Mouse (Mus musculus) regulatory T cell (primary cell): ENCODE results near the gene Ccdc124.

Experiments used
- in situ Hi-C: fragments of 300-600 bp; cut with MboI, MseI; formaldehyde crosslinking; loops from one replicate; pipeline ENCODE4 v1.15.1; 2025; ENCODE audit warnings: high pct_unique_total_duplicates

Ccdc124 gene

DNA sequence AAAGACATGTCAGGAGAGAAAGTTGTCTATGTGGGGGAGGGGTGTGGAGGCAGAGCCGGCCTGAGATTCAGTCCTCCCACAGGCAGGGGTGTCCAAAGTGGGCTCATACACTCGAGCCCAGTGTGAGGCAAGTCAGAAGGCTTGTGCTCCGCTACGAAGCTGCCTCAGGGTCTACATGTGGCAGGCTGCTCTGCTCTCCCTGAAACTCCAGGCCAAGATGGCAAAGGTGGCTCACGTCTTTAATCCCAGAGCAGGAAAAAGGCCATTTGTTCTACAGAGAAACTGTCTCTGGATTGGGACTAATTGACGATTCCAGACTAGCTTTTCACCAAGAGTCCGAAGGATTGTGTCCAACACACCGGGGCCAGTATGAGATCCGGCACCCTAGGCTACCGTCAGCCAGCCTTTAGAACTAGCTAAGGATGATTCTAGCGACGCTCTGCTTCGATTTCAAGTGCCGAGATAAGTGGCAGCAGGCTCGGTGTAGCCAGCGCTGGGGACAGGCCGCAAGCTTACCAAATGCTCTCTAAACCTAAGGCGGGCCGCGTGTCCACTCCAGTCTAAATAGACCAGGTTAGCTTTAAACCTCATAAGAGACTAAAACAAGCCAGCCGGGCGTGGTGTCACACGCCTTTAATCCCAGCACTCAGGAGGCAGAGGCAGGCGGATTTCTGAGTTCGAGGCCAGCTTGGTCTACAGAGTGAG is 22.7 kb upstream of the Ccdc124 start:
- in situ Hi-C loops = loop anchor here (5.0 to 10.0 kb wide), 2 partner anchors 591 to 1028 kb away; partner anchors contain the start of genes Ano8 and Gtpbp3

DNA sequence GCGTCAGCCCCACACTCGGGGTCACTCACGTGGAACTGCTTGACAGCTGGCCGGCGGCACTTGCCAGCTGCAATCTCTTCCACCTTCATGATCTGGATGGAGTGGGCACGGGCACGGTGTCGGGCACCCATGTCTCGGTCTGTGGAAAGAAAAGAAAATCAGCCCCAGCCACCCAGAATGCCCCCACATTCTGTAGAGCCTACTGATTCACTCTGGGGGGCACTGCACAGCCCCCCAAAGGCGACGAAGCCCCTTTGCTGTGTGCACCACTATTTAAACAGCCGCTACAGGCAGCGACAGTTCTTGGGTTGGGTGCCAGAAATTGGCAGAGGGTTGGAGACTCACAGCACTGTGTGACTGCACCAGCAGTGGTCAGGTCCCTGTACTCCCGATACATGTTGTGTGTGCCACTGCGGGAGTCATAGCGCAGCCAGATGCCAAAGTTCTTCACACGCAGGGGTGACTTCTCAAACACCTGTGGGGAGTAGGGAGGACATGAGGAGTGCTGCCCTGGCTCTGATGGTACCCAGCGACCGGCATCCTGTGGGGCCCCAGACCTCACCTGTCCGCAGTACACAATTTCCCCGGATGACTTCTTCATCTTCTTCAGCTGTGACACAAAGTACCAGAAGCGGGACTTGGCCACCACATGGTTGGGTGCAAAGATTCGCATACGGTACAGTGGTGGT is 22.0 kb upstream of the Ccdc124 start:
- in situ Hi-C loops = loop anchor here (5.0 to 10.0 kb wide), 2 partner anchors 592 to 1029 kb away; partner anchors contain the start of genes Ano8 and Gtpbp3

GRCm38 (mm10) chr8:70894771-70895545 is 21.2 kb upstream of the Ccdc124 start:
- in situ Hi-C loops = loop anchor here (5.0 to 10.0 kb wide), 2 partner anchors 592 to 1030 kb away; partner anchors contain the start of genes Ano8 and Gtpbp3

DNA sequence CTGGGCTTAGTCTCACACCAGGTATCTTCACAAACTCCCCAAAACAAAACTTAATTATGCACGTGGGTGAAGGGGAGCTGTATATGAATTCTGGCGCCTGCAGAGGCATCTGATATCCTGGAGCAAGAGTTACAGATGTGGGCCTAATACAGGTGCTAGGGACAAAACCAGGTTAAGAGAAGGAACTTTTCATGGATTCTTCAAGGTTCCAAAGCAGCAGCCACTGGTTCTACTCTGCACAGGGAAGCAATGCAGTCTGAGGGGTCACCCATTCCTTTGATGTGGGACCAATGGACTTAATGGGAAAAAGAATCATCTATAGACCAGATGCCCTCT is 20.6 kb upstream of the Ccdc124 start:
- in situ Hi-C loops = loop anchor here (10.0 kb wide), 1 partner anchor 1030 kb away; no protein-coding TSS in a partner anchor

DNA sequence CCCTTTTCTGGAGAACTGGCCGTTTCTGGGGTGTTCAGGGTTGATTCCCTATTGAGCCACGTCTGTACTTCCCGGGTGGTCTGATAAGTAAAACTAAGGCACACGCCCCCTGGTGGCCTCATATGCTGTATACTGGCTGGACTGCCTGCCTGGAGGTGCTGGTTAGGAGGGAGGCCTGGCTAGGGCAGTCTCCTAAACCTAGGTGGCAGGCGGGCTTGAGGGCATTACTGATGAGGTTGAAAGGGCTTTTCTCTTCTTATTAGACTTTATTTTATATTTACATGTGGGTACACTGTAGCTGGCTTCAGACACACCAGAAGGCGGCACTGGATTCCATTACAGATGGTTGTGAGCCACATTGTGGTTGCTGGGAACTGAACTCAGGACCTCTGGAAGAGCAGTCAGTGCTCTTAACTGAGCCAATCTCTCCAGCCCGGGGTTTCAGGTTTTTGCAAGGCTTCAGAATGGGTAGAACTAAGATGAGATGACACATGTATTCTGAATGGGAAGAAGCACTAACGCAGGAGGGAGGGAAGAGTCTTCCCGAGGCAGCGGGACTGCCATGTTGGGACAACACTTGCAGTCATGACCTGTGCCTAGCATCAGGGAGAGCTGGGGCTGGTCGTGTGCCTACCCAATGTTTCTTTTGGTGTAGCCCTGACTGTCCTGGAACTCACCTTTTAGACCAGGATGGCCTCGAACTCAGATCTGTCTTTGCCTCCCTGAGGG is 20.1 kb upstream of the Ccdc124 start:
- in situ Hi-C loops = loop anchor here (10.0 kb wide), 1 partner anchor 1031 kb away; no protein-coding TSS in a partner anchor

DNA sequence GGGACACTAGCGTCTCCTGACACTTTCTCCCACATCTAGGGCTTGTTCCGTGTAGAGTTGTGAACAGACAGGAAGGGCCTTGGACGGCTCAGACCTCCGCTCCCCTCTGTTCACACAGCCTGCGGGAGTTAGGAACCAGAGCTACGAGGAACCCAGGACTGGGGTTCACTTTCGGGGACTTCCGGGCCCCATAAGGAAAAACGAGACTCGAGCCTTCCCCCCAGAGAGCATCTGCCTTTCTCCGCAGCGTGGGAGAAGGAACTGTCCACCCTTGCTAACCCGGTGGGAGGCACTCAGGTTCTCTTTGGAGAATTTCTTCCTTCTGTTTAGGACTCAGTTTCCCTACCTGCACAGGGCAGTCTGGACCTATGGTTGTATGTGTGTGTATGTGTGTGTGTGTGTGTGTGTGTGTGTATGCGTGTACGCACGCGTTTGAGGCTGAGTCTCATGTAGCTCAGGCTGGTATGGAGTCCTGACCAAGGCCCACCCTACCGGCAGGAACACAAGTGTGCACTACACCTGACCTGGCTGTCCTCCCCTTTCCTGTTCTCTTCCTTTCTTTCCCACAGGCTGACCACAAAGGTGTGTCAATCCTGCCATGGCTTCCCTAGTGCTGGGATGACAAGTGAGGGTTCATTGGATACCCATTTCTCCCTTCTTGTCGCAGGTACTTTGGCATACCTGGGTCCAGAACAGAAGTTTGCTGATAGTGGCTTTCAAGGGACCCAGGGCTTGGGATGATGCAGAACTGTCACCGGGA is 19.3 kb upstream of the Ccdc124 start:
- in situ Hi-C loops = loop anchor here (10.0 kb wide), 1 partner anchor 1032 kb away; no protein-coding TSS in a partner anchor

DNA sequence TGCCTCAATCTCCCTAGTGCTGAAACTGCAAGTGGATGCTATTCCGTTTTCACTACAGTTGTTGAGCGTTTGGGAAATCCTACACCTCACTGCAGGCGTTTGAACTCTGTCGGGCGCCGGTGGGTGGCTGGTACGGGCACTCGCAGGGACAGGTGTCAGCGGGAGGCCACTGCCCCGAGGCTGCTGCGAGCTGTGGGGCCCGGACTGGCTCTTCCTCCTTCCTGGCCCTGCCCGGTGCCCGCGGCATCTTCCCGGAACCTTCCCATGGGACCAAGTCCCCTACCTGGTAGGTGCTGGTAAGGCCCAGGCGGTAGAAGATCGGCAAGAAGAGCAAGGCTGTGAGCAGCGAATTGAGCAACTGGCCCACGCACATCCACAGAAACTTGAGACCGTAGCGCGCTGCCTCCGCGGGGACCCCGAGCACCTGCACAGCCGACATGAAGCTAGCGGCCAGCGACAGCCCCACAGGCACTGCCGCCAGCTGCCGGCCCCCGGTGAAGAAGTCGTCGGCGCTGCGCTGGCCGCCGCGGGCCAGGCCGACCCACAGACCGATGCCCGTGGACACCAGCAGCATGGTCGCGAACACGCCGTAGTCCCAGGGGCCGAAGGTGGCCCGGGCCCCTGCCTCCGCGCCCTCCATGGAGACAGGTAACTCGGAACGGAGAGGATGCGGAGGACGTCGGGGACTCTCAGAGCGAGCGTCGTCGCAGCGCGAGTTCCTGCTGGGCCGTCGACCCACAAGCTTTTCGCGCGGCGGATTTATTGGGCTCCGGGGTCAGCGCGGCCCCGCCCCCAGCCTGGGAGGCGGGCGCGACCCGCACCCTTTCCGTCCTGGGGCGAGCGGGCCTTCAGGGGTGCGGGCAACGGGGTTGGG is 18.5 kb upstream of the Ccdc124 start, which contains the start of gene Slc5a5:
Gene Slc5a5, minus strand, starts transcription at position 736 of the 874 bp plus-strand sequence.
- in situ Hi-C loops = loop anchor here (10.0 kb wide), 1 partner anchor 1033 kb away; no protein-coding TSS in a partner anchor

- in situ Hi-C loops = loop anchor here (10.0 kb wide), 1 partner anchor 1033 kb away; no protein-coding TSS in a partner anchor
These were observed 17.6 kb upstream of the Ccdc124 start for GRCm38 (mm10) chr8:70891356-70891755.

DNA sequence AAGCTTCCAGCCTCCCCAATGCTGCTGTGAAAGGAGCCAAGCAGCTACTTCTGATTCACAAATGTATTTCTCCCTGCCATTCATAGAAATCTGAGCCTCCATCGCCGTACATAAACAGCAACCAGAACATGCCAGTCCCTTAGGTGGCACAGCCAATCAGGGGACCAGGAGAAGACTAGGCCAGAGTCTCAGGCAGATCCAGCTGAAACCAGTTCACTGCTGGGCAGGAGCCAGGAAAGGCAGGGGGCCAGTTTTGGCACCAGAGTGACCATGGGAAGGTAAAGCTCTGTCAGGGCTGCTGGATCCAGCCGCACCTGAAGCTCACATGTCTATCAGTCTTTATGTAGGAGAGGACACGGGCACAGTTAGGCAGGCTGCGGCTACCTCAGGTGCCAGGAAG is 16.9 kb upstream of the Ccdc124 start:
- in situ Hi-C loops = loop anchor here (10.0 kb wide), 1 partner anchor 1034 kb away; no protein-coding TSS in a partner anchor

DNA sequence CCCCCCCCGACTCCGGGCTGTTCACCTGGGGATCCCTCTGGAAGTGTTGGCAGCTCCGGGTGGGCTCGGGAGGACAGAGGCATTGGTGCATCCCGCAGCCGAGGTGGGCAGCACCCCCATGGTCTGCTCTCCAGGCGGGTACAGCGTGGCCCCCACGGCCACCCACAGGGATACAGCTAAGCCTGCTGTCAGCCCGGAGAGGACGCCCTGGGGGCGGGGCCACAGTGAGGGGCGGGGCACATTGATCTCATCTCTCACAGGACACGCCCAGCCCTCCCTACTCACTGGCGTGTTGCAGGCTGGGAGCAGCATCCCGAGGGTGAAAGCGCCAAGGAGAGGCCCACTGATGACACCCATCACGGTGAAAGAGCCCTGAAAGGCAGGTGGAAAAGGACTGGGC is 13.9 kb upstream of the Ccdc124 start:
- in situ Hi-C loops = no loop called here

GRCm38 (mm10) chr8:70885612-70886011 is 11.9 kb upstream of the Ccdc124 start:
- in situ Hi-C loops = no loop called here

DNA sequence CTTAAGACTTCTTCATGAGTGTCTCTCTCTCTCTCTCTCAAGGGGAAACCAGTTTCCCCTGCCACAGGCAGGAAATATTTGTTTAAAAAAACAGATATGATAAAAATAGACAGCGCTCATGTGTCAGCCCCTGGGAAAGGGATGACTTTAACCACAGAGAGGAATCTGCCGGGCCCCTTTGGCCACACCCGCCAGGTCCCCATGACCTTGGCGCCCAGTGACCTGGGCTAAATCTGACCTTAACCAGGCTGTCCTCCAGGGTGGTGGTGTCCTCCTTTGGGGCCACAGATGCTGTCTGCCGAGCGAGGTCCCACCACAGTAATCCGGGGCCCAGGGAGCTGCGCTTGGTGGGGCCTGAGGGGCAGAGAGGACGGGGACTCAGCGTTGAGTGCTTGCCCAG is 10.9 kb upstream of the Ccdc124 start:
- in situ Hi-C loops = no loop called here

DNA sequence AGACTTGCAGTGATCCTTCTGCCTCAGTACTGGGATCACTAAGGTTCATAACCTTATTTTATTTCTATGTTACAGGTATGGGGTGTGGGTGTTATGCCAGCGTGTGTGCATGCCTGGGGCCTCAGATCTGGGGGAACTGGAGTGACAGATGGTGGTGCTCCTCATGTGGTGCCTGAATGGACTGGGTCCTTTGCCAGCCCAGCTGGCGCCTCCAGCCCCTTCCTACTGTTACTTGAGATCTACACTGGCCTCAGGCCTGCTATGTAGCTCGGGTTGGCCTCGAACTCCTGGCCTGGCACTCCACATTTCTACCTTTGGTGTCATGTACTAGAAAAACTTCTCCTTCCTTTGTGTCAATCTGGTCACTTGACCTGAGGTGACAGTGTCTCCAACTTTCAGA is 10.5 kb upstream of the Ccdc124 start:
- in situ Hi-C loops = no loop called here

- in situ Hi-C loops = no loop called here
These were observed 6.8 kb upstream of the Ccdc124 start for GRCm38 (mm10) chr8:70880546-70880945.

DNA sequence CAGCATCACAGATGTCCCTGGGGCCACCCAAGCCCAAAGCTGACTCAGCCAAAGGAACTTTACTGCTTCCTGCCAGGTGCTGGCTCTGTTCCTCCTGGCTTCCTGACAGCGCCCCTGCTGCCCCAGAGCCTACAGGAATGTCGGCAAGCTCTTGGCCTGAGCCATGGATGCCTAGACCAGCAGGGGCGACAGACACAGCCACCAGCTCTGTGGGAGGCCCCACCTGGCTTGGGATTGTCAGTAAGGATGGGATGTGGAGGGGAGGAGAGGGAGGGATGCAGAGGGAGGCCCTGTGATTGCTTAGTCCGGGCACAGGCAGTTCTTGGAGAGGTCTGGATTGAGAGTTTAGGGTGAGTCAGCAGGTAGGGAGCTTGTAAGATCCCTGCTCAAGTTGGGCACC is 6.4 kb upstream of the Ccdc124 start:
- in situ Hi-C loops = no loop called here

GRCm38 (mm10) chr8:70879500-70879899 is 5.8 kb upstream of the Ccdc124 start:
- in situ Hi-C loops = no loop called here

DNA sequence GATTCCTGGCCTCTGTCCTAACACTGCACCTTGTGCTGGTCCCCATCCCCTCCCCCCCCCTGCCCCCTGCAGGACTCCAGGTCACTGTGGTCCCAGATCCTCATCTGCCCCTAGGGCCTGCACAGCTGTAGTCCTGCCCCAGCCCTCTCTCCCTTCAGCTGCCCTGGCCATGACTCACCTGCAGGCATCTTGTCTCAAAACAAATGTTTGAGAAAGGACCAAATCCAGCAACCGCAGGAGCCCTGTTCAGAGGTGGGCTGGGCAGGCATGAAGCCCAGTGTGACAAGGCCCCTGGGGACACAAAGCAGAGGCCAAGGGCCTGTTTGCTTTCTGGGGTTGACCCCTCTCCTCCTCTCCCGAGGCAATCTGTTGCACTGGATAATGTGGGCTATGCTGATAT is 4.4 kb upstream of the Ccdc124 start:
- in situ Hi-C loops = no loop called here

GRCm38 (mm10) chr8:70876382-70876781 is 2.6 kb upstream of the Ccdc124 start:
- in situ Hi-C loops = no loop called here

GRCm38 (mm10) chr8:70874441-70874840 is 706 bp upstream of the Ccdc124 start:
- in situ Hi-C loops = no loop called here
